Mouse (Mus musculus) liver, embryonic 14.5 days (tissue): ENCODE data around the gene Rcbtb1.

Experiments
- CTCF ChIP-seq: IDR thresholded peaks from 2 replicates; pipeline ENCODE4 v1.5.1; 2016; ENCODE audit warnings: antibody characterized with exemption, low read depth, control low read depth
- EP300 ChIP-seq: IDR thresholded peaks from 2 replicates; pipeline ENCODE4 v1.6.1; 2016; ENCODE audit warnings: antibody characterized with exemption, low read depth

- TF ChIP-seq EP300 (no peak), CTCF (no peak)
Measured at GRCm38 (mm10) chr14:59205461-59205860, 4.5 kb downstream of the Rcbtb1 start.
